Mouse (Mus musculus) heart, postnatal 0 days (tissue): Measurements from ENCODE around the gene Kdm4b. TPM values are rescaled to one million over a fixed set of nuclear protein-coding genes. Genes with fewer than 3 reads are reported as not detected.

Experiments
- ATAC-seq: fragments of 200-750 bp; cut with Nextera tagmentation; 2 replicates; pipeline ENCODE4 v1.8.0; 2017; ENCODE audit warnings: low read depth, moderate number of reproducible peaks, moderate library complexity; ENCODE audit not compliant: insufficient read depth
- DNase-seq: peaks from one replicate; pipeline ENCODE4 v3.0.0-alpha.2; 2016; ENCODE audit warnings: low spot score
- H3K27ac ChIP-seq: fragments of 300-500 bp; sonication (generic); 2 replicates; pipeline ENCODE4 v1.5.1; 2014; ENCODE audit warnings: low read depth, mild to moderate bottlenecking
- H3K27me3 ChIP-seq: fragments of 300-500 bp; sonication (generic); 2 replicates; pipeline ENCODE4 v1.6.1; 2014; ENCODE audit warnings: low read length, mixed read lengths; ENCODE audit not compliant: control insufficient read depth, insufficient read depth
- H3K36me3 ChIP-seq: fragments of 300-500 bp; sonication (generic); replicated peaks from 2 replicates; pipeline ENCODE4 v1.6.1; 2014; ENCODE audit warnings: low read length, mixed read lengths; ENCODE audit not compliant: control insufficient read depth, insufficient read depth
- H3K4me1 ChIP-seq: fragments of 300-500 bp; sonication (generic); 2 replicates; pipeline ENCODE4 v1.6.1; 2014; ENCODE audit warnings: antibody characterized with exemption; ENCODE audit not compliant: control insufficient read depth, insufficient read depth
- H3K4me2 ChIP-seq: fragments of 300-500 bp; sonication (generic); 2 replicates; pipeline ENCODE4 v1.6.1; 2014; ENCODE audit warnings: low read depth, mild to moderate bottlenecking, low read length, moderate library complexity
- H3K4me3 ChIP-seq: fragments of 300-500 bp; sonication (generic); 2 replicates; pipeline ENCODE4 v1.5.1; 2014; ENCODE audit warnings: low read depth, low read length
- H3K9ac ChIP-seq: fragments of 300-500 bp; sonication (generic); replicated peaks from 2 replicates; pipeline ENCODE4 v1.6.1; 2014; ENCODE audit warnings: low read depth, low read length, mixed read lengths
- H3K9me3 ChIP-seq: fragments of 300-500 bp; sonication (generic); replicated peaks from 2 replicates; pipeline ENCODE4 v1.6.1; 2016; ENCODE audit warnings: low read length; ENCODE audit not compliant: control insufficient read depth
- CTCF ChIP-seq: IDR thresholded peaks from 2 replicates; pipeline ENCODE4 v1.5.1; 2016; ENCODE audit warnings: antibody characterized with exemption, control low read depth, low read depth
- EP300 ChIP-seq: IDR thresholded peaks from 2 replicates; pipeline ENCODE4 v1.6.1; 2016; ENCODE audit warnings: antibody characterized with exemption, low read depth
- WGBS: fragments of 180-500 bp; shearing (Covaris S2); extraction: QIAGEN DNeasy Blood & Tissue Kit; methylation state at CpG from one replicate; pipeline ENCODE4 v1.1.7; 2014; 5-methylcytosine and 5-hydroxymethylcytosine counted together
- polyA plus RNA-seq: library from polyadenylated mRNA; unstranded; fragments of >200 nt; fragmentation: Nextera tagmentation; extraction: Ambion mirVana; gene quantifications from 2 replicates; pipeline ENCODE4 v1.2.1, GENCODE M21; 2015
- total RNA-seq: library from RNA; depleted of rRNA; stranded (reverse); fragments of >200 nt; gene quantifications from 2 replicates; pipeline ENCODE4 v1.2.3, GENCODE M21; 2014; ENCODE audit warnings: low replicate concordance

The Kdm4b gene
- total and polyA plus RNA-seq, 2 experiments from 2014 or later = 17.7 to 61.8 TPM

- Histone ChIP-seq H3K4me1 (peaks cover 30% of the 10 kb centered on the region), H3K4me2 (no peak overlapping the region), H3K36me3 (no peaks in the 10 kb centered on the region), H3K27me3 (no peaks in the 10 kb centered on the region), H3K9ac (no peak overlapping the region), H3K9me3 (no peaks in the 10 kb centered on the region), H3K4me3 (no peak overlapping the region), H3K27ac (peak overlapping the region; percentile 47; the same call in 1 of the 2 replicates)
- 16% methylated on average over 4 of the region's 4 CpGs for WGBS
- ATAC-seq (peak; percentile 68), DNase-seq (peak; percentile 82)
- TF ChIP-seq CTCF (peak; percentile 64), EP300 (no peak)
These were observed 11.3 kb downstream of the Kdm4b start for GRCm38 (mm10) chr17:56337190-56337589.

GRCm38 (mm10) chr17:56337791-56338190 lies 11.9 kb downstream of the Kdm4b start:
- DNase-seq (no peak), ATAC-seq (peak; percentile 19; the same call in 1 of the 2 replicates)
- Histone ChIP-seq H3K36me3 (no peaks in the 10 kb centered on the region), H3K9ac (no peak overlapping the region), H3K4me2 (no peak overlapping the region), H3K27ac (peak overlapping the region; percentile 47; the same call in 1 of the 2 replicates), H3K27me3 (no peaks in the 10 kb centered on the region), H3K4me3 (no peak overlapping the region), H3K9me3 (no peaks in the 10 kb centered on the region), H3K4me1 (peaks cover 30% of the 10 kb centered on the region)
- WGBS = 60% methylated on average over 6 of the region's 6 CpGs
- peak; percentile 22 for TF ChIP-seq CTCF
- TF ChIP-seq EP300 = no peak

GRCm38 (mm10) chr17:56338909-56339308 lies 13.0 kb downstream of the Kdm4b start:
- Histone ChIP-seq H3K9ac (no peak overlapping the region), H3K4me1 (peaks cover 27% of the 10 kb centered on the region), H3K4me3 (no peak overlapping the region), H3K27ac (no peak overlapping the region), H3K4me2 (no peak overlapping the region), H3K36me3 (no peaks in the 10 kb centered on the region), H3K9me3 (no peaks in the 10 kb centered on the region), H3K27me3 (no peaks in the 10 kb centered on the region)
- DNase-seq = no peak
- peak; percentile 35 for TF ChIP-seq CTCF
- no peak for TF ChIP-seq EP300
- ATAC-seq = no peak
- WGBS = 60% methylated on average over 4 of the region's 4 CpGs

- ATAC-seq (no peak), DNase-seq (no peak)
- Histone ChIP-seq H3K27ac (no peak overlapping the region), H3K9me3 (no peaks in the 10 kb centered on the region), H3K4me1 (peaks cover 26% of the 10 kb centered on the region), H3K4me3 (no peak overlapping the region), H3K4me2 (no peak overlapping the region), H3K9ac (no peak overlapping the region), H3K27me3 (no peaks in the 10 kb centered on the region), H3K36me3 (no peaks in the 10 kb centered on the region)
- TF ChIP-seq EP300 (no peak), CTCF (no peak)
These were observed 14.9 kb downstream of the Kdm4b start for GRCm38 (mm10) chr17:56340717-56341116.

- Histone ChIP-seq H3K27me3 (no peaks in the 10 kb centered on the region), H3K36me3 (no peaks in the 10 kb centered on the region), H3K4me3 (no peak overlapping the region), H3K4me1 (peaks cover 19% of the 10 kb centered on the region), H3K9me3 (no peaks in the 10 kb centered on the region), H3K9ac (no peak overlapping the region), H3K4me2 (no peak overlapping the region), H3K27ac (no peak overlapping the region)
- 76% methylated on average over 3 of the region's 3 CpGs for WGBS
- ATAC-seq = no peak
- DNase-seq = no peak
- TF ChIP-seq EP300 (no peak), CTCF (no peak)
These were observed 17.6 kb downstream of the Kdm4b start for GRCm38 (mm10) chr17:56343466-56343865.

GRCm38 (mm10) chr17:56345364-56345763 lies 19.5 kb downstream of the Kdm4b start:
- H3K27ac ChIP-seq = no peak overlapping the region
- H3K9me3 ChIP-seq = no peaks in the 10 kb centered on the region
- ATAC-seq (no peak), DNase-seq (no peak)
- no peaks in the 10 kb centered on the region for H3K27me3 ChIP-seq
- WGBS = 63% methylated on average over 2 of the region's 2 CpGs
- no peak overlapping the region for H3K9ac ChIP-seq
- peaks cover 12% of the 10 kb centered on the region for H3K4me1 ChIP-seq
- H3K4me3 ChIP-seq = no peak overlapping the region
- H3K4me2 ChIP-seq = no peak overlapping the region
- no peaks in the 10 kb centered on the region for H3K36me3 ChIP-seq
- TF ChIP-seq EP300 = no peak
- TF ChIP-seq CTCF = no peak
